Mouse (Mus musculus) midbrain, embryonic 10.5 days (tissue): ENCODE results near the gene Frmpd3. TPM values are rescaled to one million over a fixed set of nuclear protein-coding genes. Genes with fewer than 3 reads are reported as not detected.
"Not testable (repeated sequence)": the region's sequence is repeated elsewhere in the genome, so short reads cannot be mapped to it uniquely, and the experiment has no call there.

ENCODE experiments used
- DNase-seq: peaks from one replicate; pipeline ENCODE4 v3.0.0-alpha.2; 2017; ENCODE audit warnings: low spot score
- H3K27ac ChIP-seq: fragments of 300-500 bp; sonication (generic); replicated peaks from 2 replicates; pipeline ENCODE4 v1.5.1; 2016; ENCODE audit warnings: mild to moderate bottlenecking
- H3K27me3 ChIP-seq: fragments of 300-500 bp; sonication (generic); 2 replicates; pipeline ENCODE4 v1.6.1; 2016; ENCODE audit warnings: low read depth, mild to moderate bottlenecking; ENCODE audit not compliant: poor library complexity, severe bottlenecking
- H3K36me3 ChIP-seq: fragments of 300-500 bp; sonication (generic); 2 replicates; pipeline ENCODE4 v1.6.1; 2016; ENCODE audit warnings: mild to moderate bottlenecking, moderate library complexity
- H3K4me1 ChIP-seq: fragments of 300-500 bp; sonication (generic); 2 replicates; pipeline ENCODE4 v1.6.1; 2016
- H3K4me3 ChIP-seq: fragments of 300-500 bp; sonication (generic); 2 replicates; pipeline ENCODE4 v1.5.1; 2016; ENCODE audit warnings: mild to moderate bottlenecking, moderate library complexity
- H3K9me3 ChIP-seq: fragments of 300-500 bp; sonication (generic); replicated peaks from 2 replicates; pipeline ENCODE4 v1.6.1; 2016; ENCODE audit warnings: mild to moderate bottlenecking
- WGBS: fragments of 180-500 bp; shearing (Covaris S2); methylation state at CpG from one replicate; pipeline ENCODE4 v1.1.7; 2016; 5-methylcytosine and 5-hydroxymethylcytosine counted together
- polyA plus RNA-seq: library from polyadenylated mRNA; unstranded; fragments of >200 nt; fragmentation: Nextera tagmentation; extraction: Ambion mirVana; gene quantifications from 2 replicates; pipeline ENCODE4 v1.2.1, GENCODE M21; 2016

The Frmpd3 gene
- polyA plus RNA-seq: 0.59 and 1.0 TPM in 2 replicates

DNA sequence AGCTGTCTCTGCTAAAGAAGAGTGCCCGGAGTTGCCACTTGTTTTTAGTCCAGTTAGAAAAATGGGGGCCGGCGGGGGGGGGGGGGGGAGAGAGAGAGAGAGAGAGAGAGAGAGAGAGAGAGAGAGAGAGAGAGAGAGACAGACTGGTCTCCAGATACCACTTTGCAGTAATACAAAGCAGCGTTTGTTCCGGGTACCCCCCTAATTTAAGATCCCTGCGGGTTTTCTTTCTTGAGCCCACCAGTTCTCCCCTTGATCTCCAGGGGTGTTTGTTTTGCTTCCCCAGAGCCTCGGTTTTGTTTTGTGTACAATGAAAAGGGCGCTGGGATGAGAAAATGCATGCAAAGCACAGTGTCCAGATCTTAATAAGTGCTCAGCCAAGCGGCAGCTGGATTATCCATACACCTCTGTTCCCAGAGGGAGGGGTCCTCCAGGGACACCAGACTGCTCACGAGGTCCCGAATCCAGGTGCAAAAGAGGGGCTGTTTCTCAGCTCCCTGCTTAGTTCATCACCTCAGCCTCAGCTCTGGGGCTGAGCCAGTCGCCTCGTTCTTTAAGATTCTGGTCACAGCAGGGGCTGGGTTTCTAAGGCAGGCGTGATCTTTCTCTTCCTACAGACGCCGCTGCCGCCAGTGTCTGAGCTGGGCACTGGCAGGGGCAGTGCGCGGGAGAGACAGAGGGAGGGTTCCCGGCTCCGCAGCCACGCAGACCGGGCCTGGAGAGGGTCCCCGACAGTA, at the start of gene Frmpd3:
Gene Frmpd3 (plus strand): TSS at position 608 of the 737 bp plus-strand sequence.
- peak; percentile 43 for DNase-seq
- Histone ChIP-seq H3K4me3 (peak within 1 kb of the TSS; percentile 56), H3K27me3 (peaks cover 97% of the 10 kb centered on the region), H3K36me3 (no peaks in the 10 kb centered on the region), H3K4me1 (peaks cover 15% of the 10 kb centered on the region), H3K27ac (peak within 1 kb of the TSS; percentile 79), H3K9me3 (no peaks in the 10 kb centered on the region)
- 24% methylated on average over 23 of the region's 24 CpGs for WGBS

DNA sequence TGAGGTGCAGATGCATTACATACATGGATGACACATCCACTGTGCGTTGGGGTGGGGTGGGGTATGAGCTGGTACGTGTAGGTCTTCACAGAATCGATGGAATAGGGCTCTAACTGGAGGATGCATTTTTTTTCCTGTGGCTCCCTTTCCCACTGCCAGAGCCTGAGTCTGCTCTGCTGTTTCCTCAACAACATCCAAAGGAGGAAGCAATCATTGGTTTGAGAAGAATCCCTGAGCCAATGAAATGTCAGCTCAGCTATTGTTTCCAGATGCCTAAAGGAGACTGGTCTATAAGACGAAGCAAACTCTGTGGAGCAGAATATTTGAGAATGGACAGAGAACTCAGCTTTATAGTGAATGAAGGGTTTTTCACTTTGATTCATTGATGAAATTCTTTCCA, 38.3 kb upstream of the Frmpd3 start:
- Histone ChIP-seq H3K9me3 (no peaks in the 10 kb centered on the region), H3K4me3 (no peak overlapping the region), H3K4me1 (no peaks in the 10 kb centered on the region), H3K36me3 (no peaks in the 10 kb centered on the region), H3K27ac (no peak overlapping the region), H3K27me3 (peaks cover 96% of the 10 kb centered on the region)
- DNase-seq: no peak
- WGBS: 74% methylated on average over 4 of the region's 4 CpGs

DNA sequence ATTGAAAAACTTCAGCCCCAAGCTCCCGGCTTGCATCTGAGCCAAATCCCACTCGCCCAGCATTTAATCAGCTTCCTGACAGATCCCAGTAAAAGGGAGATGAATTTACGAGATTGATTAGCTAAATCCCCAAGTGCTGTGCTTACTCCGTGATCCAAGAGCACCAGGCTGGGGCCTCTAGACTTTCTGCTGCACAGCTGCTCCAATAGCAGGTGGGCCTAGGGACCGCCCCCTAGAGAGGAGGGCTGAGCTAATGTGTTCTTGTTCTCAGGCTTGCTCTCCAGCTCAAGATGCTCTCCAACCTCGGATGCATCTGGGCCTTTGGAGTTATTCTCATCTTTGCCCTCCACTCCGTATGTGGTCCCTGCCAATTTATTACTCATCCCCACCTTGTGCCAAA, 36.4 kb upstream of the Frmpd3 start:
- H3K4me1 ChIP-seq: no peaks in the 10 kb centered on the region
- H3K27ac ChIP-seq: no peak overlapping the region
- H3K27me3 ChIP-seq: peaks cover 96% of the 10 kb centered on the region
- H3K4me3 ChIP-seq: no peak overlapping the region
- H3K9me3 ChIP-seq: no peaks in the 10 kb centered on the region
- H3K36me3 ChIP-seq: no peaks in the 10 kb centered on the region
- DNase-seq: no peak
- whole genome bisulfite sequencing: 65% methylated on average over 7 of the region's 7 CpGs

DNA sequence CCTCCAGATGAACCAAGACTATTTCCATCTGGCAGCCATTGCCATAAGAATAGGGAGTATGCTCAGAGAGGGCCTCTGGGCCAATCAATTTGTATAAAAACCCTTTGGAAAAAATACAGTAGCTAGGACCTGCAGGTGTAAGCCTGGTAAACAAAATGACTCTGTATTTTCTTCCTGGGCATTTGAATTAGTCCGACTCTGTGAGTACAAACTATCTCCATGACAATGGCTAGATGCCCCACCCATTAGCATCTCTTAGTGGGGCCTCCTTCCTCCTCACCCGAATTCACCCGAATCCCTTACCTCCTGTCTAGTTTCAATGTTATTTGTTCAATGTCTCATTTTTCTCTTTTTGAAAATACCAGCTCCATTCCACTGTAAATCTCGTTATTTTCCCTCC, 24.1 kb upstream of the Frmpd3 start:
- Histone ChIP-seq H3K27me3 (peaks cover 98% of the 10 kb centered on the region), H3K4me3 (no peak overlapping the region), H3K36me3 (no peaks in the 10 kb centered on the region), H3K9me3 (no peaks in the 10 kb centered on the region), H3K4me1 (no peaks in the 10 kb centered on the region), H3K27ac (no peak overlapping the region)
- DNase-seq: no peak
- 82% methylated on average over 4 of the region's 4 CpGs for WGBS

DNA sequence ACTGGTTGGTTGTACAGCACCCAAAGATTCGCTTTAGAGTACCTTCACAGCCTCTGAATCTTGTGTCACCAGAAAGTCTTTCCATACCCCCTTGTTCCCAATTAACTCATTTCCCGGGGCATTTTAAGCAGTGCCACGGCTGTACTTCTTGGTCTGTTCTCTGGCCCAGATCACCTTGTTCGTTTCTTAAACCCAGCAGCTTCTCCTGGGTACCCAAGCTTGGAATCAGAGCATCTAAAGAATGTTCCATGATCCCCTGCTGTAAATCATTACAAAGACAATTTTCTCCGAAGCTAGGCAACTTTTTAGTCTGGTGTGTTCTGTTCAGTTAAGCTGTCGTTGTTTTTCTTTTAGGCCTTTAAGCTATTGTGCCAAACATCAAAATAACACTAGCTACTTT, 22.9 kb upstream of the Frmpd3 start:
- no peak for DNase-seq
- WGBS: 90% methylated on average over 6 of the region's 6 CpGs
- no peaks in the 10 kb centered on the region for H3K9me3 ChIP-seq
- H3K36me3 ChIP-seq: no peaks in the 10 kb centered on the region
- H3K27ac ChIP-seq: no peak overlapping the region
- H3K4me3 ChIP-seq: no peak overlapping the region
- H3K27me3 ChIP-seq: peaks cover 98% of the 10 kb centered on the region
- H3K4me1 ChIP-seq: no peaks in the 10 kb centered on the region

DNA sequence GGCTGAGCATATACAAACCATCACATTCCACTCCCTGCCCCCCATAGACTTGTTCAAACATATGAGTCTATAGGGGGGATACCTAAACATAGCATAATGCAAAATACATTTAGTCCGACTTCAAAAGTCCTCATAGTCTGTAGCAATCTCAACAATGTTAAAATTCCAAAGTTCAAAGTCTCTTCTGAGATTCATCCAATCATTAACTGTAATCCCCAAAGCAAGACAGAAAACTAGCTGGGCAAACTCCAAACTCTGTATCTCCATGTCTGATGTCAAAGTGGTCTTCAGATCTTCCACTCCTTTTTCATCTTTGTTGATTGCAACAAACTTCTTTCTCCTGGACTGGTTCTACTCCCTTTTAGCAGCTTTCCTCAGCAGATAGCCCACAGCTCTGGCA, 21.4 kb upstream of the Frmpd3 start:
- H3K36me3 ChIP-seq, DNase-seq, H3K9me3 ChIP-seq, H3K4me3 ChIP-seq, H3K27ac ChIP-seq, H3K4me1 ChIP-seq: not testable (repeated sequence)
- 83% methylated on average over 1 of the region's 1 CpGs for WGBS
- peaks cover 98% of the 10 kb centered on the region for H3K27me3 ChIP-seq

DNA sequence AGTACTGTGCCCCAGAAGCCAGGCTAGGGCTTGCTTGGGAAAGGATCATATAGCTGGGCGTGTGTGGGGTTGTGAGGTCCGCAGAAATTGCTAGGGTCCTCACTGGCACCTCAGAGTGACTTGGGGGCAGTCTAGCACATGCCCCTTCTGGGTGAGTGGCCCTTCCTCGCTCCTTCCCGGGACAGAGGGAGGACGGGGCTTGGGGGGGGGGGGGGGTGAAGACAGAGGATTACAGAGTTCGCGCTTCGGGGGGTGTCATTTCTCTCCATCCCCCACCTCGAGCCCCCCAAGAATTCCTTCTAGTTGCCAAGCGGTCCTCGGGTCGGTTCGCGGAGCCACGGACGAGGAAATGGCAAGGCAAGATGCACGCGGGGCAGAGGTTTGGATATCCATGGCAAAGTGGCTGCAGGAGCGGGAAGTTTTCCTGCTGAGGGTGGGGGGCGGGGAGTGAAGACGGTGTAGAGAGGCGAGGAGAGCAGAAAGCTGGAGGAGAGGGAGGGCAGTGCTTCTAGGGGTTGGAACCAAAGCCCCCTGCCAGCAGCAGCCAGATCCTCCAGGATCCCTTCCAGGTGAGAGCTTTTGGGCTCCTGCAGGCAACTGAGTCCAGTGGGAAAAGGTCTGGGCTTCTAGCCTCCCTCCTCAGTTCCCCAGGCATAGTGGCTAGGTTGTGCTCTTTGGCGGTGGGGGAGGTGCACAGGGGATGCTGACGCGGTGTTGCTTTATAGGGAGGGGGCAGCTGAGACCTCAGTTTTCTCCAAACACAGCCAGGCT, 515 bp downstream of the Frmpd3 start:
- Histone ChIP-seq H3K4me3 (peak overlapping the region; percentile 56), H3K27ac (peak overlapping the region; percentile 79), H3K36me3 (no peaks in the 10 kb centered on the region), H3K27me3 (peaks cover 97% of the 10 kb centered on the region), H3K9me3 (no peaks in the 10 kb centered on the region), H3K4me1 (peaks cover 15% of the 10 kb centered on the region)
- peak; percentile 19 for DNase-seq
- WGBS: 30% methylated on average over 25 of the region's 25 CpGs

DNA sequence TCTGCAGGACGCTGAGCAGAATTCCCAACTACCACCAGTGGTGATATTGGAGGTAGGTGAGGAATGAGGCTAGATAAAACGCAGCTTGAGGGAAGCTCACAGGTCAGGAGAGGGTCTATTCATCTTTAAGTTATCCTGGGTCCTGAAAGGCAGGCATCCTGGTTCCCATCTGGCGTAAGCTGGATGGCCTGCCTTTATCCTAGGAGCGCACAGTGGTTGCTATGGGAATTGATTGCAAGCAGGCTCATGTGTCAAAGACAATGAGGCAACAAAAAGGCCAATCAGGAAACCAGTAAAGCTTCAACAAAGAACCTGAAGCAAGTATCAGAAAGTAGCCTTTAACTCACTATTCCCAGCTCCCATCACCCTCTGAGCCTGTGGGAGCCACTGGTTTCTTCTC, 33.6 kb downstream of the Frmpd3 start:
- Histone ChIP-seq H3K9me3 (no peaks in the 10 kb centered on the region), H3K27ac (no peak overlapping the region), H3K4me3 (no peak overlapping the region), H3K27me3 (peaks cover 100% of the 10 kb centered on the region), H3K36me3 (no peaks in the 10 kb centered on the region), H3K4me1 (peaks cover 3% of the 10 kb centered on the region; the same call in 1 of the 2 replicates)
- peak; percentile 11 for DNase-seq
- 29% methylated on average over 4 of the region's 4 CpGs for WGBS

DNA sequence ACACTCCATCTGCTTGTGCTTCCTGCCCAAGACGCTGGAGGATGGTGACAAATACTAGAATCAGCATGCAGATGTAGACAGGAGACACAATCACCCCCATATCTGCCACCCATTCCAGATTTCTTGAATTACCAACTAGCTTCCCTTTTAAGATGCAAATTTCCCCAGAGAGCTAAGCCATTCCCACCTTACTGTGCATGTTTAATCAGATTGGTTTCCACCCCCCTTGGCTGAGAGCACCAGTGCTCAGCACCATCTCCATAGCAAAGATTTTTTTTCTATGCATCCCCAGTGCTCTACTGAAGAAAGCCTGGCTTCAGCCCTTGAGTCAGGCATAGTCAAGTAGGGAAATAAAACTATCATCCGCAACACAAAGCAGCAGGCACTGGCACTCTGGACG, 57.9 kb downstream of the Frmpd3 start:
- H3K27me3 ChIP-seq: peaks cover 97% of the 10 kb centered on the region
- no peak overlapping the region for H3K4me3 ChIP-seq
- DNase-seq: no peak
- H3K36me3 ChIP-seq: no peaks in the 10 kb centered on the region
- no peak overlapping the region for H3K27ac ChIP-seq
- H3K9me3 ChIP-seq: no peaks in the 10 kb centered on the region
- H3K4me1 ChIP-seq: no peaks in the 10 kb centered on the region
- WGBS: 52% methylated on average over 3 of the region's 3 CpGs

DNA sequence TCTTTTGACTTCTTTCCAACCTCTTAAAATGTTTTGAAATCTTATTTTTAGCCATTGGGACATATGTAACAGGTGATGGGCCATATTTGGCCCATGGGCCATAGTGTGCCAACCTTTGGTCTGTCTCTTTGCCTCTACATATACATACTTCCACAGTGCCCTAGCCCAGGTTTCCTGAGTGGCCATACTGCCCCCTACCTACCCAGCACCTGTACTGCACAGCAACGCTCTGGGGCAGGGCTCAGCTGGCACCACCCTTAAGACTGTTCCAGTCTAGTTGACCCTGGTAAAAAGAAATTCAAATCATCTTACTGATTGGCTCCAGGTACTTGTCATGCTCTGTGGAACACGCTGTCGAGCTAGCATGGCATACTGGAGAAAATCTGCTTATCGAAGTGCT, 60.8 kb downstream of the Frmpd3 start:
- Histone ChIP-seq H3K4me1 (no peaks in the 10 kb centered on the region), H3K27me3 (peaks cover 99% of the 10 kb centered on the region), H3K27ac (no peak overlapping the region), H3K36me3 (no peaks in the 10 kb centered on the region), H3K9me3 (no peaks in the 10 kb centered on the region), H3K4me3 (no peak overlapping the region)
- WGBS: 54% methylated on average over 4 of the region's 4 CpGs
- DNase-seq: no peak

DNA sequence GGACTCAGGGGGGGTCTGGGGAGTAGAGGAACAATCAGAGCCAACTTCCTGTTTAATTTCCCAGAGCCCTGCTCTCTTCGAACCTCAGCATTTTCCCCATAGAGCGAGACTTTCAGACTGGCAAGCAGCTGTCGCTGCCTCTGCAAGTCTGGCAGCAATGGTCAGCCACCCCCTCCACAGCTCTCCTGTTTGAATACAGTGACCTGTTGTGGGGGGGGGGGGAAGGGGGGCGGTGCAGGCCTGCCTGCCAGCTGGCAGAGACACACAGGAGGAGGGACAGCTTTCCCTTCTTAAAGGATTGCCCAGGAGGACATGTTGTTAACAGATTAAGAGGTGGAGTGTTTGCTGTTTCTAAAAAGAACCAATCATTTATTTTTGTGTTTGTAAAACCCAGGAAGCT, 64.0 kb downstream of the Frmpd3 start:
- Histone ChIP-seq H3K9me3 (no peaks in the 10 kb centered on the region), H3K27ac (no peak overlapping the region), H3K4me3 (no peak overlapping the region), H3K4me1 (no peaks in the 10 kb centered on the region), H3K36me3 (no peaks in the 10 kb centered on the region), H3K27me3 (peaks cover 93% of the 10 kb centered on the region)
- no peak for DNase-seq
- WGBS: 46% methylated on average over 4 of the region's 4 CpGs

DNA sequence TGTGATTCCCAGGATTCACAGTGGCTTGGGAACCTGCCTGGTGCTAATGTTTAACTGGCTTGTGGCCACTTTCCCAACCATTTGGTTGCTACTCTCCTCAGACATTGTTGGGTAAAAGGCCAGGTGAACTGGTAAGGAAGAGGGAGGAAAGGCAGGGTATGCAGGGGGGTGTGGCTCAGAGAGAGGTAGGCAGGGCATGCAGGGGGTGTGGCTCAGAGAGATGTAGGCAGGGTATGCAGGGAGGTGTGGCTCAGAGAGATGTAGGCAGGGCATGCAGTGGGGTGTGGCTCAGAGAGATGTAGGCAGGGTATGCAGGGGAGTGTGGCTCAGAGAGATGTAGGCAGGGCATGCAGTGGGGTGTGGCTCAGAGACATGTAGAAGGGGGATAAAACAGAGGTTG, 64.4 kb downstream of the Frmpd3 start:
- Histone ChIP-seq H3K27me3 (peaks cover 93% of the 10 kb centered on the region), H3K4me1 (no peaks in the 10 kb centered on the region), H3K36me3 (no peaks in the 10 kb centered on the region), H3K27ac (no peak overlapping the region), H3K4me3 (no peak overlapping the region), H3K9me3 (no peaks in the 10 kb centered on the region)
- no peak for DNase-seq

DNA sequence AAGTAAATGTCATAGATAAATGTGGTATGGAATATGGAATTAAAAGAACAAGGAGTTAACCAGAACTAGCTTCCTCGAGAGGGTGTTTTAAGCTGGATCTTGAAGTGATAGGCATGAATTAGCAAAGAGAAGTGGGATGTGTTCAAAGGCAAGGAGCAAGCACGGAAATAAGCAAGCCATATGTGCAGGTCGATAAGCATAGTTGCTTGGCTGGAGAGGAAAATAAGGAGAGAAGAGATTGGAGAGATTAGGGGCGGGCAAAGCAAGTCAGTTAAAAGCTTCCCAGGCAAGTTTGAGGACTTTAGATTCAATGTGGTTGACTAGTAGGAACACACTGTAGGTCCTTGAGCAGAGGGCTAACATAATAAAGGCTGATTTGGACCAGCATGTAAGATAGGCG, 65.5 kb downstream of the Frmpd3 start:
- Histone ChIP-seq H3K27ac (no peak overlapping the region), H3K9me3 (no peaks in the 10 kb centered on the region), H3K36me3 (no peaks in the 10 kb centered on the region), H3K4me3 (no peak overlapping the region), H3K27me3 (peaks cover 88% of the 10 kb centered on the region), H3K4me1 (no peaks in the 10 kb centered on the region)
- no peak for DNase-seq
- 85% methylated on average over 5 of the region's 5 CpGs for WGBS
